In genomic region chr13:113870403-113870802, GRCm38 (mm10) we compare ENCODE assay signal across 8 mouse cellular contexts.
DNase-seq lines count a peak whose midpoint lies in the region; ATAC-seq and TF ChIP-seq lines count a peak whose summit lies in the region.

No protein-coding gene starts in this region.

- no peaks in the 10 kb centered on the region for H3K9me3 ChIP-seq in lung, postnatal 0 days (ENCODE audit: low read length)

- no peak overlapping the region for H3K4me3 ChIP-seq in lung, postnatal 0 days (ENCODE audit: low read depth, low read length)

- peak; percentile 85 for ATAC-seq in common myeloid progenitor, adult 5-6 weeks (replicated peaks; ENCODE audit: low read depth, poor library complexity, severe bottlenecking)
- peak; percentile 56 for ATAC-seq in lung, postnatal 0 days

- no peaks in the 10 kb centered on the region for H3K36me3 ChIP-seq in lung, postnatal 0 days (ENCODE audit: insufficient read depth, low read length)

- TF ChIP-seq CTCF in lung, postnatal 0 days (IDR thresholded peaks at IDR 0.05): no peak

- H3K27me3 ChIP-seq in lung, postnatal 0 days (replicated peaks; ENCODE audit: insufficient read depth, low read length): no peaks in the 10 kb centered on the region

- H3K9ac ChIP-seq in lung, postnatal 0 days (replicated peaks; ENCODE audit: low read depth): no peak overlapping the region

- DNase-seq in kidney, postnatal 25 days: peak; percentile 22 to 45
- no peak for DNase-seq in kidney, adult 11 months
- DNase-seq in lung, postnatal 0 days (ENCODE audit: low spot score): peak; percentile 58
- DNase-seq in thymus, postnatal 0 days (ENCODE audit: low spot score): peak; percentile 74
- no peak for DNase-seq in urinary bladder, adult 18-20 months (ENCODE audit: low spot score in 2 of 2)
- no peak for DNase-seq in gastrocnemius, adult 8-10 months (ENCODE audit: low spot score in 2 of 2)
- no peak for DNase-seq in layer of hippocampus, postnatal 14 days (ENCODE audit: low spot score in 2 of 2)

- H3K4me2 ChIP-seq in lung, postnatal 0 days (replicated peaks; ENCODE audit: low read depth, low read length): peak overlapping the region; percentile 22; the same call in 1 of the 2 replicates

- 67% methylated on average over 15 of the region's 15 CpGs for WGBS in lung, postnatal 0 days

- H3K4me1 ChIP-seq in lung, postnatal 0 days (ENCODE audit: insufficient read depth, low read depth, low read length): no peaks in the 10 kb centered on the region; the same call in 1 of the 2 replicates

- H3K27ac ChIP-seq in lung, postnatal 0 days (ENCODE audit: low read length): no peak overlapping the region

- no peak for TF ChIP-seq EP300 in lung, postnatal 0 days (IDR thresholded peaks at IDR 0.05)

Comparison
In these comparisons a context has a peak if more than half of its experiments do, and no peak if none do; other contexts are left out.
1. DNase-seq: peak in kidney, postnatal 25 days (2 of 2), lung, postnatal 0 days (single experiment) and thymus, postnatal 0 days (single experiment); none in kidney, adult 11 months (single experiment), urinary bladder, adult 18-20 months (0 of 2), gastrocnemius, adult 8-10 months (0 of 2) and layer of hippocampus, postnatal 14 days (0 of 2).